21 mouse cellular contexts compared by ENCODE assay signal in the genomic region with DNA sequence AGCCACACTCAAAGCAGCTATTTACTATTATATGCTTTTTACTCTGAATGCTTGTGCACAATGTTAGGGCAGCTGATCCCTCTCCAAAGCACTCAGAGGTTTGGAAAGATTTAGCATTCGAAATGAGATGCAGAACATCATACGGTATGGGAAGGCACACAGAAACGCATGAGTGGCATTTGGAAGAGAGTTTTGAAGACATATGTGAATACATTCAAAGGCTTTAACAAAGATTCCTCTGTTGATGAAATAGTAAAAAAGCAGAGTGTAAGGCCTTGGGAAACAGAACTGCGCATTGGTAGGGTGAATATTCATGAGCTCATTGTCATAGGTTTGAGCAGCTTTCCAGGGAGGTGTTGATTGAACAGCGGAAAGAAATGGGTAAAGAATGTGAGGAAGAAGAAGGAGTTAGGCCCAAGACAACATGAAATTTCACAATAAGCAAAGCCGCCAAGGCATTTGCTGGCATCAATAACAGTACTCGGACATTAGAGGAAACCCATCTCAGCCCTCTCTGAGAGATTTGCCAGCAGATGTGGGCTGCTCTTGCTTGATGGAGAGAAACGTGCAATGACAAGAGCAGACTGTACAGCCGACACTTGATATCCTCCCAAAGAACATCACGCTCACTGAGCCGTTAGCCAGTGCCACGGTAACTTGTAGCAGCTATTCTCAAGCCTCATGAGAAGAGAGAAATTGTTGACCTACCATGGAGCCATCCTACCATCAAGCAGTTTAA.
DNase-seq lines count a peak whose midpoint lies in the region; ATAC-seq and TF ChIP-seq lines count a peak whose summit lies in the region.
"Had no signal": no experiment of that assay in that cellular context is flagged by ENCODE, and none has a peak within 500 bp of the region (broad histone marks: within the 10 kb centered on the region; RNA-seq: fewer than 3 reads in every experiment).

No protein-coding gene starts in this region.

- no peak for TF ChIP-seq POLR2A in brain, embryonic 14.5 days (IDR thresholded peaks at IDR 0.05; ENCODE audit: borderline replicate concordance, extremely low read depth, insufficient read depth, insufficient read length, poor library complexity, severe bottlenecking)

- no peaks in the 10 kb centered on the region for H3K27me3 ChIP-seq in hindbrain, embryonic 11.5 days (ENCODE audit: control insufficient read depth, insufficient read depth, low read length)
- H3K27me3 ChIP-seq in hindbrain, postnatal 0 days (ENCODE audit: insufficient read depth, low read length) = no peaks in the 10 kb centered on the region
- H3K27me3 ChIP-seq in forebrain, embryonic 15.5 days = no peaks in the 10 kb centered on the region
- H3K27me3 ChIP-seq in midbrain, embryonic 13.5 days = no peaks in the 10 kb centered on the region
- H3K27me3 ChIP-seq: CH12.LX; intestine, embryonic 15.5 days; lung, embryonic 15.5 days had no signal

- H3K9me3 ChIP-seq in hindbrain, embryonic 11.5 days (ENCODE audit: control insufficient read depth, low read length) = no peaks in the 10 kb centered on the region; the same call in 1 of the 2 replicates
- no peaks in the 10 kb centered on the region for H3K9me3 ChIP-seq in hindbrain, postnatal 0 days (ENCODE audit: low read length)
- no peaks in the 10 kb centered on the region for H3K9me3 ChIP-seq in forebrain, embryonic 15.5 days
- peaks cover 8% of the 10 kb centered on the region; the same call in 1 of the 2 replicates for H3K9me3 ChIP-seq in midbrain, embryonic 13.5 days
- H3K9me3 ChIP-seq: intestine, embryonic 15.5 days; lung, embryonic 15.5 days had no signal

- no peak overlapping the region for H3K4me3 ChIP-seq in hindbrain, embryonic 11.5 days (ENCODE audit: low read depth, low read length)
- H3K4me3 ChIP-seq in hindbrain, postnatal 0 days (ENCODE audit: low read length) = no peak overlapping the region
- no peak overlapping the region for H3K4me3 ChIP-seq in forebrain, embryonic 15.5 days
- no peak overlapping the region for H3K4me3 ChIP-seq in midbrain, embryonic 13.5 days (replicated peaks)
- H3K4me3 ChIP-seq: erythroblast, embryonic 14.5 days; heart, adult 2 months; intestine, embryonic 15.5 days; lung, embryonic 15.5 days had no signal

- no peaks in the 10 kb centered on the region for H3K36me3 ChIP-seq in hindbrain, embryonic 11.5 days (ENCODE audit: control insufficient read depth, insufficient read depth, low read length)
- no peaks in the 10 kb centered on the region for H3K36me3 ChIP-seq in hindbrain, postnatal 0 days (ENCODE audit: insufficient read depth, low read length)
- no peaks in the 10 kb centered on the region for H3K36me3 ChIP-seq in forebrain, embryonic 15.5 days
- H3K36me3 ChIP-seq in midbrain, embryonic 13.5 days = no peaks in the 10 kb centered on the region
- H3K36me3 ChIP-seq: intestine, embryonic 15.5 days; lung, embryonic 15.5 days had no signal

- H3K4me1 ChIP-seq in hindbrain, embryonic 11.5 days (replicated peaks; ENCODE audit: control insufficient read depth, insufficient read depth, low read length) = no peaks in the 10 kb centered on the region
- no peaks in the 10 kb centered on the region for H3K4me1 ChIP-seq in hindbrain, postnatal 0 days (ENCODE audit: insufficient read depth, low read length)
- H3K4me1 ChIP-seq in forebrain, embryonic 15.5 days = peaks cover 20% of the 10 kb centered on the region
- peaks cover 12% of the 10 kb centered on the region; the same call in 1 of the 2 replicates for H3K4me1 ChIP-seq in midbrain, embryonic 13.5 days (replicated peaks)
- H3K4me1 ChIP-seq: intestine, embryonic 15.5 days; lung, embryonic 15.5 days had no signal

- no peak for TF ChIP-seq CTCF in hindbrain, postnatal 0 days (IDR thresholded peaks at IDR 0.05; ENCODE audit: low read depth)
- no peak for TF ChIP-seq CTCF in brain, embryonic 14.5 days (IDR thresholded peaks at IDR 0.05; ENCODE audit: borderline replicate concordance, extremely low read depth, insufficient read depth, insufficient read length)

- peak; percentile 65; the same call in 1 of the 2 replicates for ATAC-seq in hindbrain, embryonic 11.5 days (ENCODE audit: low FRiP score)
- ATAC-seq in hindbrain, postnatal 0 days = no peak
- ATAC-seq in forebrain, embryonic 15.5 days (replicated peaks) = peak; percentile 95
- peak; percentile 92 for ATAC-seq in midbrain, embryonic 13.5 days
- ATAC-seq: intestine, embryonic 15.5 days had no signal

- no peak overlapping the region for H3K9ac ChIP-seq in hindbrain, embryonic 11.5 days (ENCODE audit: low read depth, low read length)
- H3K9ac ChIP-seq in hindbrain, postnatal 0 days (replicated peaks; ENCODE audit: low read length) = no peak overlapping the region
- H3K9ac ChIP-seq in forebrain, embryonic 15.5 days (replicated peaks) = no peak overlapping the region
- H3K9ac ChIP-seq in midbrain, embryonic 13.5 days (replicated peaks) = no peak overlapping the region
- H3K9ac ChIP-seq: intestine, embryonic 15.5 days; liver, embryonic 14.5 days; lung, embryonic 15.5 days had no signal

- no peak overlapping the region for H3K27ac ChIP-seq in hindbrain, embryonic 11.5 days (ENCODE audit: low read depth, low read length)
- H3K27ac ChIP-seq in hindbrain, postnatal 0 days = no peak overlapping the region
- peak overlapping the region; percentile 86 for H3K27ac ChIP-seq in forebrain, embryonic 15.5 days (replicated peaks)
- H3K27ac ChIP-seq in midbrain, embryonic 13.5 days = peak overlapping the region; percentile 36
- H3K27ac ChIP-seq: heart, adult 2 months; intestine, embryonic 15.5 days; liver, embryonic 14.5 days; lung, embryonic 15.5 days had no signal

- no peak overlapping the region for H3K4me2 ChIP-seq in hindbrain, embryonic 11.5 days (replicated peaks; ENCODE audit: low read depth, low read length)
- no peak overlapping the region for H3K4me2 ChIP-seq in hindbrain, postnatal 0 days (ENCODE audit: low read depth, low read length)
- H3K4me2 ChIP-seq in forebrain, embryonic 15.5 days (replicated peaks) = no peak overlapping the region
- H3K4me2 ChIP-seq in midbrain, embryonic 13.5 days (replicated peaks) = no peak overlapping the region
- H3K4me2 ChIP-seq: intestine, embryonic 15.5 days; lung, embryonic 15.5 days had no signal

- no peak for DNase-seq in hindbrain, embryonic 11.5 days (ENCODE audit: low spot score)
- DNase-seq in hindbrain, postnatal 0 days (ENCODE audit: low spot score) = no peak
- DNase-seq in brain, embryonic 14.5 days (ENCODE audit: low read depth) = peak; percentile 95
- no peak for DNase-seq in ovary, postnatal 14 days (ENCODE audit: low spot score)
- DNase-seq in heart, adult 18-20 months = no peak
- DNase-seq: adrenal gland, postnatal 14 days; cerebellum, adult 18-20 months; gastrocnemius, postnatal 14 days; heart, adult 2 months; heart, postnatal 36 days; kidney, adult 9 months; lung, postnatal 4 days; right cerebral cortex, postnatal 4 days; thymus, postnatal 25 days had no signal

- WGBS in hindbrain, embryonic 11.5 days = 81% methylated on average over 12 of the region's 12 CpGs
- WGBS in hindbrain, postnatal 0 days = 65% methylated on average over 12 of the region's 12 CpGs
- 22% methylated on average over 12 of the region's 12 CpGs for WGBS in forebrain, embryonic 15.5 days
- 54% methylated on average over 12 of the region's 12 CpGs for WGBS in midbrain, embryonic 13.5 days

Comparison
In these comparisons a context has a peak if more than half of its experiments do, and no peak if none do; other contexts are left out.
1. H3K27ac ChIP-seq: peak in forebrain, embryonic 15.5 days (single experiment) and midbrain, embryonic 13.5 days (single experiment); none in hindbrain, embryonic 11.5 days (single experiment) and hindbrain, postnatal 0 days (single experiment).